Mouse (Mus musculus) lung, postnatal 10 days (tissue): ENCODE measurements around the gene Haus3.

Experiments
- DNase-seq: peaks from one replicate; pipeline ENCODE4 v3.0.0; 2021

Haus3 gene

GRCm38 (mm10) chr5:34186391-34186790 is 17.1 kb upstream of the Haus3 start:
- peak; percentile 28 for DNase-seq

- DNase-seq, result no peak
Measured at GRCm38 (mm10) chr5:34185791-34186190, 16.5 kb upstream of the Haus3 start.

- peak; percentile 2 for DNase-seq
Measured at GRCm38 (mm10) chr5:34185051-34185580, 15.8 kb upstream of the Haus3 start.

GRCm38 (mm10) chr5:34183976-34184375 is 14.6 kb upstream of the Haus3 start:
- DNase-seq, result no peak

- DNase-seq, result peak; percentile 83
Measured at GRCm38 (mm10) chr5:34183156-34183880, 14.0 kb upstream of the Haus3 start.

DNA sequence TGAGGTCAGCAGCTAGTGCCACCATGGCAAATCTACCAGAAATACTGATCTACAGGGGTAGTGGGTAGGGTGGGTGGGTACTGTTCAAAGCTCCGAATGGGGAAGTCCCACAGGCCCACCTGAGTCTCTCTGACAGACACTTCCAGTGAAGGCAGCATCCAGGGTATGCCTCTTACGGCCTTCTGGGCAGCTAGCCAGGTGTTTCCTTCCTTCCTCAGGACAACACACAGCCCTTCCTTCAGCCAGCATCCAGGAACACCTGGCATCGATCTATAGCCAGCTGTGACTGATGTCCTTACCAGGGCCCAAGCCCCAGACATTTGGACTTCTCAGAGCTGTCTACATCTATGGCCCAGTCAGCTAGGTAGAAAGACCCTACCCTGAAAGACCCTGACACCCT is 13.2 kb upstream of the Haus3 start:
- DNase-seq, result peak; percentile 38

DNA sequence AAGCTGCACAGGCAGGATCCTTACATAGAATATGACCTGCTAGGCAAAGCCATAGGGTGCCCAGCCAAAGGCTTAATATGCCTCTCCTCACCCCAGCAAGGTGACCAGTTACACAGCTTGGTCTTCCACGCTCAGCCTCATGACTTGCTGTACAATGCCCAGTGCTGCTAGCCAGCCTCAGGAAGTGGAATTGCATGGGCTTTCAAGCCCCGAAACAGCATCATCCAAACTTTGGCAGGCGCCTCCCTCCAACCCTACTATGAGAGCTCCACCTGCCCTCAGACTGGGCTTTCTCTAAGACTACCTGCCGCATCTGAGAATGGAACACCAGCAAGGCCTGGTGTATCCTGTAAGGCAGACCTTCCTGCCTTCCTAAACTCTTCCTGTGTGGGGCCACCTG is 8.5 kb upstream of the Haus3 start:
- no peak for DNase-seq

DNA sequence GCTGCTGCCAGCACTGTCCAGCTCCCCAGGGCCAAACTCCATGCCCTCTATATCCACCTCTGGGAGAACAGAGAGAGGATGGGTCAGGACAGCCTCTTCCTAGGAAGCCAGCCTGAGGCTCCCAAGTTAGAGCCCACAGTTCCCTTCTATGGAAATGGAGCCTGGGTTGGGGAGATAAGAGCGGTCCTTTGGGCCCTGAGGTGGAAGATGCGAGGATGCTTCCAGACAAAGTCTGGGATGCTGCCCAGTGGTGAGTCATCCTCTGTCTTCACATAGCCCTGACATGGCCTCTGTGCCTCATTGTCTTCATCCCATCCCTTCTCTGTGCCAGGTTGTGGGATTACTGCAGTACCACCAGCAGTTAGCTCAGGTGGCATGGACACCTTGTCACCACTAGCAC is 7.8 kb upstream of the Haus3 start:
- DNase-seq, result no peak

DNA sequence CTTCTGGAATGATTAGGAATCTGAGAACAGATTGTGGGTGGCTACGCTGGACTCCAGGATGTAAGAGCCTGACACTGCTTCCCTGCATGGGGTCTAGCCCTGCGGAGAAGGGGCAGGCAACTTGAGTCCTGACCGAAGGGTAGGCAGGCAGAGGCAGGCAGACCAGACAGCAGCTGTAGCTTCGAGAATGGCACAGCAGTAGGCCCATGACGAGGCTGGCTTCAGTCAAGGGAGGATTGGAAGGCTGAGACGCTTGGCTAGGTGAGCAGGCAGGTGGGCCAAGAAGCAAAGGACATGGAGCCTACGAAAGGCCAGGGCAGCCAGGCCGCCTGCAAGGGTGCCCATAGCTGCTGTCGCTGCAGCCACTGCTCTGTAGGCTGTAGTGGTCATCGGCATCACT is 7.4 kb upstream of the Haus3 start:
- no peak for DNase-seq

GRCm38 (mm10) chr5:34175403-34175694 is 6.0 kb upstream of the Haus3 start:
- DNase-seq, result no peak

DNA sequence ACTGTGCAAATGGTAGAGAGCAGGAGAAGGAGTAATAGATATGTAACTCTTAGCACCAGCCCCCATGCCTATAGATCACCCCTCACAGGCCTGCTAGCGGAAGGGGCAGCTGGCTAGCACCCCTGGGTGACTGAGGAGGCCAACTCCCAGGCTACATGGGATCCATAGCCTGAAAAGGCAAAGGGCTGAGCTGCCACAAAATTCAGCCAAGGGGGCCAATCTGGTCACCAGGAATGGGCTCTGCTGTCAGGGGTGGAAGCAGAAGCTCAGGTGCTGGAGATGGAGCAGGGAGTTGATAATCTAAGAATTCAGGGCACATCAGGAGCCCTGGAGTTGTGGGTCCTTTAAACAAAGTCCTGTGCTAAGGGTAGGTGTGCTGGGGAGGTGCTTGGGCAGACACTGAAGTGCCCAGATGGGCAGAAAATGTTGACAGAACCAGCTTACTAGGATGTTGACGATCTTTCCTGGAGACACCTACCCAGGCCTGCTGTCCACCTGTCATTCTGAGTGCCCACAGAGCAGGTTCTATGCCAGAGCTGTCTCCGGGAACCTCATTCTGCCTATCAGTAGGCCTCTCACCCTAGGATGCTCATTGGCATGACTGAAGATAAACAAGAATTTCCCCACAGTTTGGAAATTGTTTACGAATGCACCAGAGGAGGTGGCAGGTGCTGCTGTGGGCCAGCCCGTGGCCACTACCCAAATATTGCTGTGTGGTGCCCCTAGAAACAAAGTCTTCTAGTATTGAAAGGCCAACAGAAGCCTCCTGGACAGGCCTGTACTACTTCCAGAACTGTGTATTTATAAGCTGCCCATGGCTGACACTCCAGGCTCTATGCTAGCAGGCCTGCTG is 5.4 kb upstream of the Haus3 start:
- no peak for DNase-seq

DNA sequence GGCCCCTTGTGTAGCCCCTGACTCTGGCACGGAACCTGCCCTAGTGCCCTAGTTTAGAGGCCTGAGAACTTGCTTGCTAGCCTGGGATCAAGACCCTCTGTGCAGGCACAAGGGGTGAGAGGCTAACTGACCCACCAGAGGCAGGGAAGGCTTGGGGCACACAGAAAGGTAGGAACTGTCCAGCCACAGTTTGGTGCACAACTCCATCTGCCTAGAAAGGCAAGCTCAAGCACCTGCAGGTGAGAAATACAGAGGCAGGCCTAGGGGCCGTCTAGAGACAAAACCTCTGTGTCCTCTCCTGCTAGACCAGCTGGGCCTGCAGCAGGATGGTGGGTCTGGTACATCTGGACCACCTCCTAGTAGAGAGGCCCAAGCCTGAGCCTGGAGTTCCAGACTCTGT is 4.7 kb upstream of the Haus3 start:
- no peak for DNase-seq

GRCm38 (mm10) chr5:34170726-34171125 is 1.4 kb upstream of the Haus3 start:
- DNase-seq, result peak; percentile 69

- DNase-seq, result no peak
Measured at GRCm38 (mm10) chr5:34169954-34170353, 627 bp upstream of the Haus3 start.

GRCm38 (mm10) chr5:34167857-34168256 is 1.5 kb downstream of the Haus3 start:
- DNase-seq, result no peak

DNA sequence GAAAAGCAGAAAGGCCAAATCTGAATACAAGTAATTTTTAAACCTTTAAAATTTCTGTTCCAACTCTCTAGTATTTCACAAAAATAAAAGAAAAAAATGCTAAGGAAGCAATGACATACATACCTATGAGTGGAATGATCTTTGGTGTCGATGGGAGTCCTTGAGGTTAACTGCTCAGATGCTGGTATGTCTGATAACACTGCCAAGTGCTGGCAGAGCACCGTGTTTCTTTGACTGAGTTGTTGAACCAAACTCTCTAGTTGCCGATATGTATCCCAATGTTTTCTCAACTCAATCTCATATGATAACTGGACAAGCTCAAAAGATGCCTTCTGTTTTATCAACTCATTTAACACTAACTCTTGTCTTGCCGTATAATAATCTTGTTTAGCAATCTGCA is 3.5 kb downstream of the Haus3 start:
- no peak for DNase-seq

- no peak for DNase-seq
Measured at GRCm38 (mm10) chr5:34148476-34148875, 20.9 kb downstream of the Haus3 start.

DNA sequence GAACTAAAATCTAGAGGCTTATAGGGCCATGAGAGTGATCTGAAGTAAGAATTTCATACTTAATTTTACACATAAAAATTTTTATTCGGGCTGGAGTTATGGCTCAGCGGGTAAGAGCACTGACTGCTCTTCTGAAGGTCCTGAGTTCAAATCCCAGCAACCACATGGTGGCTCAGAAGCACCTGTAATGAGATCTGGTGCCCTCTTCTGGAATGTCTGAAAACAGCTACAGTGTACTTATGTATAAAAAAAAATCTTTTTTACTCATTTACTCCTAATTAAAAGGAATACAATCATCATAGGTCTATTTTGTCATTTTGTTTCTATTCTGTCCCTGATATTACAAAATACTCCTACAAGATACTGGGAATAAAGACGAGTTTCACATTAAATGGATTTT is 21.8 kb downstream of the Haus3 start:
- DNase-seq, result no peak

- DNase-seq, result peak; percentile 67
Measured at GRCm38 (mm10) chr5:34139751-34140150, 29.6 kb downstream of the Haus3 start.

DNA sequence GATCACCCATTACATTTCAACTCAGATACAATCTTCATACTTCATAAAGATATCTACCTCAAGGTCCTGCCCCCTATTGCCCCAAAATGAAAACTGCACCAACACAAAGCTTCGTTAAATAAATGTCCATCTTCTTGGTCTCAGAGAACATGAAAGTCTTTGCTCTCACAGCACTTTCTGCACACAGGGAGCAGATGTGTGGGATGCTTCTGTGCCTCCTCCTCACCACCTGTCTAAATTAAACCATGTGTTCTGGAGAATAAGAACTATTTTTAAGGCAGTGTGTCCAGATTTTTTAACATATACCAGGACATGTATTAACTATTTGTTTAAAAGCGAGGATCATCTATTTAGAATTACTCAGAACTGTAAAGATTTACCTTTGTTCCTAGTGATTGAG is 36.6 kb downstream of the Haus3 start:
- DNase-seq, result no peak

- no peak for DNase-seq
Measured at GRCm38 (mm10) chr5:34124131-34124530, 45.2 kb downstream of the Haus3 start.

- DNase-seq, result no peak
Measured at GRCm38 (mm10) chr5:34119121-34119856, 50.0 kb downstream of the Haus3 start.

- peak; percentile 47 for DNase-seq
Measured at GRCm38 (mm10) chr5:34105681-34106080, 63.6 kb downstream of the Haus3 start.
